ENCODE assay signal across 8 mouse cellular contexts in the genomic region with DNA sequence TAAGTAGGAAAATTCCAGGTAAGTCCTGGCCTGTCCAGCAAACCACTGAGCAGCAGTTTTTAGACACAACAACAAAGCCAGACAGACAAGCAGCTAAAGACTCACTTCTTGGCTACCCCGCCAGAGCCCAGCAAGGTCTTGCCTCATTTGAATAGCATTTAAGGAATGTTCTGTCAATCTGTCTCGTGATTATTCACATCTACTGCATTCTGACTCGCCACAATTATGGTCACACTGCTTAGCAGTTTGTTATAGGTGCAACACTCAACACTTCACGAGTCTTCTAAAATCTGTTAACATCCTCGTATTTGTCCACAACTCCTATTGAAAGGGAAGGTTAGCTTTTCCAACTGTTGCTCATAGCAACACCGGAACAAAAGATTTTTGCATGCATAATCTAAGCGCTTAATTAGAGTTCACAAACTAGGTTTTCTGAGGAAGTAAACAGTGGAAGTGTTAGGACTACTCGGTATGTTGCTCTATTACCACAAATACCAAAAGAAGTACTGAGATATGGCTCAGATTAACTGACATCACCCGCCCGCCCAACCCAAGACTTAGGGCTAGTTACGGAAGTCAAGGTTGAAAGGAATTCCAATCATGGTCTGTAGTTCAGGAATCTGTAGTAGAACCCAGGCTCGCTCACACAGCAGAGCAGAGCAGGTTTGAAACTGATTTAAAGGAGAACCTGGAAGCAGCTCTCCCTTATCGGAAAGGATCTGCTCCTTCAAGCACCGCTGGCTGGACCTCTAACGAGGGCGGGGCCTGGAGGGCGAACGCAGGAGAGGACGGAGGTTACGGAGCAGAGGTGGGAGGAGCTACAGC. TPM values are rescaled to one million over a fixed set of nuclear protein-coding genes. Genes with fewer than 3 reads are reported as not detected.
DNase-seq lines count a peak whose midpoint lies in the region; ATAC-seq lines count a peak whose summit lies in the region.

No protein-coding gene starts in this region.

- peak; percentile 77 for ATAC-seq in forebrain, embryonic 12.5 days (ENCODE audit: low FRiP score)
- ATAC-seq in limb, embryonic 11.5 days (ENCODE audit: insufficient number of reproducible peaks, low FRiP score, low TSS enrichment, low read depth) = 0 out of 2 replicates have a peak, but pooled peaks have one; percentile 51
- ATAC-seq in midbrain, embryonic 12.5 days (ENCODE audit: low FRiP score, low read depth) = peak; percentile 80

- peaks cover 14% of the 10 kb centered on the region for H3K4me1 ChIP-seq in forebrain, embryonic 12.5 days
- H3K4me1 ChIP-seq in limb, embryonic 11.5 days (ENCODE audit: control insufficient read depth, insufficient read depth, low read length) = peaks cover 6% of the 10 kb centered on the region; the same call in 1 of the 2 replicates
- H3K4me1 ChIP-seq in midbrain, embryonic 12.5 days = peaks cover 14% of the 10 kb centered on the region

- peak overlapping the region; percentile 38; the same call in 1 of the 2 replicates for H3K9ac ChIP-seq in forebrain, embryonic 12.5 days
- H3K9ac ChIP-seq in limb, embryonic 11.5 days (ENCODE audit: low read length) = no peak overlapping the region; the same call in 1 of the 2 replicates
- H3K9ac ChIP-seq in midbrain, embryonic 12.5 days (replicated peaks) = peak overlapping the region; percentile 15

- peak; percentile 60 for DNase-seq in ovary, postnatal 36 days (ENCODE audit: low spot score)
- no peak for DNase-seq in ovary, postnatal 14 days (ENCODE audit: low spot score)
- DNase-seq in heart, postnatal 25 days (ENCODE audit: low spot score) = peak; percentile 42
- DNase-seq in limb, embryonic 11.5 days (ENCODE audit: low spot score) = peak; percentile 67
- no peak for DNase-seq in thymus, adult 18-20 months
- DNase-seq in layer of hippocampus, adult 9-11 months = no peak

- peak overlapping the region; percentile 61 for H3K4me2 ChIP-seq in forebrain, embryonic 12.5 days
- peak overlapping the region; percentile 37 for H3K4me2 ChIP-seq in limb, embryonic 11.5 days (ENCODE audit: low read depth, severe bottlenecking)
- H3K4me2 ChIP-seq in midbrain, embryonic 12.5 days (replicated peaks) = peak overlapping the region; percentile 68

- H3K36me3 ChIP-seq in forebrain, embryonic 12.5 days (replicated peaks) = no peaks in the 10 kb centered on the region
- no peaks in the 10 kb centered on the region for H3K36me3 ChIP-seq in limb, embryonic 11.5 days (ENCODE audit: control insufficient read depth, insufficient read depth, low read length)
- no peaks in the 10 kb centered on the region for H3K36me3 ChIP-seq in midbrain, embryonic 12.5 days

- H3K4me3 ChIP-seq in forebrain, embryonic 12.5 days (replicated peaks) = peak overlapping the region; percentile 37
- peak overlapping the region; percentile 4 for H3K4me3 ChIP-seq in limb, embryonic 11.5 days (ENCODE audit: low read depth, low read length)
- H3K4me3 ChIP-seq in midbrain, embryonic 12.5 days = peak overlapping the region; percentile 41

- WGBS in forebrain, embryonic 12.5 days = 11% methylated on average over 20 of the region's 20 CpGs
- 27% methylated on average over 20 of the region's 20 CpGs for WGBS in limb, embryonic 11.5 days
- WGBS in midbrain, embryonic 12.5 days = 8% methylated on average over 20 of the region's 20 CpGs

- no peaks in the 10 kb centered on the region for H3K27me3 ChIP-seq in forebrain, embryonic 12.5 days
- H3K27me3 ChIP-seq in limb, embryonic 11.5 days (ENCODE audit: control insufficient read depth, insufficient read depth, low read length) = no peaks in the 10 kb centered on the region
- no peaks in the 10 kb centered on the region for H3K27me3 ChIP-seq in midbrain, embryonic 12.5 days

- intact Hi-C loops in heart, postnatal 25 days (cut with DNase I) = loop anchor here (2.0 kb wide), 1 partner anchor 16 kb away; the partner anchor contains the start of gene Wwc2

- H3K27ac ChIP-seq in forebrain, embryonic 12.5 days = peak overlapping the region; percentile 65
- H3K27ac ChIP-seq in limb, embryonic 11.5 days (replicated peaks; ENCODE audit: low read depth, low read length) = no peak overlapping the region
- peak overlapping the region; percentile 50 for H3K27ac ChIP-seq in midbrain, embryonic 12.5 days (replicated peaks)

- no peaks in the 10 kb centered on the region for H3K9me3 ChIP-seq in forebrain, embryonic 12.5 days
- no peaks in the 10 kb centered on the region for H3K9me3 ChIP-seq in limb, embryonic 11.5 days (ENCODE audit: control insufficient read depth, low read length)
- H3K9me3 ChIP-seq in midbrain, embryonic 12.5 days = no peaks in the 10 kb centered on the region

RNA-seq across cellular contexts. Expression of gene Wwc2, which starts 16.4 kb away (rescaled TPM):
- 8.8 and 9.1 TPM in 2 replicates for polyA plus RNA-seq in forebrain, embryonic 12.5 days (2016; fragmentation: Nextera tagmentation; extraction: Ambion mirVana)
- 10 to 100 TPM; 25.0 to 28.2 TPM for total RNA-seq in heart, postnatal 25 days (2021)
- 11.6 and 13.8 TPM in 2 replicates for polyA plus RNA-seq in limb, embryonic 11.5 days (2014; fragmentation: Nextera tagmentation; extraction: Ambion mirVana)
- polyA plus RNA-seq in midbrain, embryonic 12.5 days (2016; fragmentation: Nextera tagmentation; extraction: Ambion mirVana) = 9.9 and 10.0 TPM in 2 replicates

Comparison
In these comparisons a context has a peak if more than half of its experiments do, and no peak if none do; other contexts are left out.
1. DNase-seq: peak in ovary, postnatal 36 days (single experiment), heart, postnatal 25 days (single experiment) and limb, embryonic 11.5 days (single experiment); none in ovary, postnatal 14 days (single experiment), thymus, adult 18-20 months (0 of 2) and layer of hippocampus, adult 9-11 months (single experiment).
2. Peak in every context shown above with its lines, with median percentiles within 50 percentile points of each other: ATAC-seq, H3K4me2 ChIP-seq and H3K4me3 ChIP-seq.